Mouse (Mus musculus) limb, embryonic 11.5 days (tissue): Measurements from ENCODE around the gene Gm8947. TPM values are rescaled to one million over a fixed set of nuclear protein-coding genes. Genes with fewer than 3 reads are reported as not detected.
"Not testable (repeated sequence)": the region's sequence is repeated elsewhere in the genome, so short reads cannot be mapped to it uniquely, and the experiment has no call there.

ENCODE experiments used
- ATAC-seq: fragments of 200-750 bp; cut with Nextera tagmentation; 2 replicates; pipeline ENCODE4 v1.8.0; 2017; ENCODE audit warnings: low read depth; ENCODE audit not compliant: insufficient number of reproducible peaks, low FRiP score, low TSS enrichment
- DNase-seq: peaks from one replicate; pipeline ENCODE4 v3.0.0-alpha.2; 2015; ENCODE audit warnings: low spot score
- H3K27ac ChIP-seq: fragments of 300-500 bp; sonication (generic); replicated peaks from 2 replicates; pipeline ENCODE4 v1.5.1; 2014; ENCODE audit warnings: low read depth, mild to moderate bottlenecking, low read length
- H3K27me3 ChIP-seq: fragments of 300-500 bp; sonication (generic); 2 replicates; pipeline ENCODE4 v1.6.1; 2014; ENCODE audit warnings: mild to moderate bottlenecking, low read length, mixed read lengths; ENCODE audit not compliant: control insufficient read depth, insufficient read depth
- H3K36me3 ChIP-seq: fragments of 300-500 bp; sonication (generic); 2 replicates; pipeline ENCODE4 v1.6.1; 2014; ENCODE audit warnings: mild to moderate bottlenecking, low read length, moderate library complexity, mixed read lengths; ENCODE audit not compliant: control insufficient read depth, insufficient read depth
- H3K4me1 ChIP-seq: fragments of 300-500 bp; sonication (generic); 2 replicates; pipeline ENCODE4 v1.6.1; 2014; ENCODE audit warnings: low read length, mixed read lengths; ENCODE audit not compliant: control insufficient read depth, insufficient read depth
- H3K4me2 ChIP-seq: fragments of 300-500 bp; sonication (generic); 2 replicates; pipeline ENCODE4 v1.6.1; 2014; ENCODE audit warnings: low read depth, mild to moderate bottlenecking, moderate library complexity; ENCODE audit not compliant: severe bottlenecking
- H3K4me3 ChIP-seq: fragments of 300-500 bp; sonication (generic); 2 replicates; pipeline ENCODE4 v1.5.1; 2014; ENCODE audit warnings: low read depth, low read length
- H3K9ac ChIP-seq: fragments of 300-500 bp; sonication (generic); 2 replicates; pipeline ENCODE4 v1.6.1; 2014; ENCODE audit warnings: mild to moderate bottlenecking, low read length
- H3K9me3 ChIP-seq: fragments of 300-500 bp; sonication (generic); 2 replicates; pipeline ENCODE4 v1.6.1; 2016; ENCODE audit warnings: low read length; ENCODE audit not compliant: control insufficient read depth
- WGBS: fragments of 180-500 bp; shearing (Covaris S2); extraction: QIAGEN DNeasy Blood & Tissue Kit; methylation state at CpG from one replicate; pipeline ENCODE4 v1.1.7; 2014; 5-methylcytosine and 5-hydroxymethylcytosine counted together
- polyA plus RNA-seq: library from polyadenylated mRNA; unstranded; fragments of >200 nt; fragmentation: Nextera tagmentation; extraction: Ambion mirVana; gene quantifications from 2 replicates; pipeline ENCODE4 v1.2.1, GENCODE M21; 2014

Gene Gm8947
- 0.24 and 0.38 TPM in 2 replicates for polyA plus RNA-seq

- not testable (repeated sequence) for H3K4me1 ChIP-seq, H3K36me3 ChIP-seq, DNase-seq, ATAC-seq, H3K4me2 ChIP-seq, H3K27me3 ChIP-seq, H3K9me3 ChIP-seq, H3K4me3 ChIP-seq, H3K9ac ChIP-seq, H3K27ac ChIP-seq
- no CpG with 5 or more reads among the region's 7 CpGs for WGBS
These were observed at the start of gene Gm8947 for GRCm38 (mm10) chr1:151192075-151192474. TSS of gene Gm8947 (plus strand) at chr1:151192376.

- no peak for DNase-seq
- no peak overlapping the region for H3K4me3 ChIP-seq
- H3K27ac ChIP-seq, result no peak overlapping the region
- 61% methylated on average over 6 of the region's 6 CpGs for WGBS
- no peaks in the 10 kb centered on the region for H3K9me3 ChIP-seq
- ATAC-seq, result no peak
- H3K9ac ChIP-seq, result no peak overlapping the region
- no peak overlapping the region for H3K4me2 ChIP-seq
- H3K4me1 ChIP-seq, result 0 out of 2 replicates have a peak, but pooled peaks cover 3% of the 10 kb centered on the region
- H3K27me3 ChIP-seq, result no peaks in the 10 kb centered on the region
- no peaks in the 10 kb centered on the region for H3K36me3 ChIP-seq
These were observed 47.6 kb upstream of the Gm8947 start for GRCm38 (mm10) chr1:151144471-151145146.

- Histone ChIP-seq H3K4me3 (no peak overlapping the region), H3K27me3 (no peaks in the 10 kb centered on the region), H3K36me3 (no peaks in the 10 kb centered on the region), H3K4me1 (no peaks in the 10 kb centered on the region), H3K4me2 (no peak overlapping the region), H3K9me3 (no peaks in the 10 kb centered on the region), H3K9ac (no peak overlapping the region), H3K27ac (no peak overlapping the region)
- ATAC-seq (no peak), DNase-seq (no peak)
These were observed 44.4 kb upstream of the Gm8947 start for GRCm38 (mm10) chr1:151147801-151148200.

GRCm38 (mm10) chr1:151150211-151150610 lies 42.0 kb upstream of the Gm8947 start:
- no peak for ATAC-seq
- WGBS, result 90% methylated on average over 7 of the region's 7 CpGs
- H3K9ac ChIP-seq, result no peak overlapping the region
- no peak overlapping the region for H3K4me3 ChIP-seq
- H3K9me3 ChIP-seq, result no peaks in the 10 kb centered on the region
- DNase-seq, result no peak
- H3K27me3 ChIP-seq, result no peaks in the 10 kb centered on the region
- H3K27ac ChIP-seq, result no peak overlapping the region
- H3K36me3 ChIP-seq, result no peaks in the 10 kb centered on the region
- no peak overlapping the region for H3K4me2 ChIP-seq
- H3K4me1 ChIP-seq, result no peaks in the 10 kb centered on the region

- no peaks in the 10 kb centered on the region for H3K9me3 ChIP-seq
- no peak overlapping the region for H3K9ac ChIP-seq
- H3K4me1 ChIP-seq, result no peaks in the 10 kb centered on the region
- H3K36me3 ChIP-seq, result no peaks in the 10 kb centered on the region
- no peak overlapping the region for H3K27ac ChIP-seq
- no peaks in the 10 kb centered on the region for H3K27me3 ChIP-seq
- ATAC-seq (no peak), DNase-seq (no peak)
- no peak overlapping the region for H3K4me3 ChIP-seq
- H3K4me2 ChIP-seq, result no peak overlapping the region
- whole genome bisulfite sequencing, result 82% methylated on average over 2 of the region's 2 CpGs
These were observed 41.1 kb upstream of the Gm8947 start for GRCm38 (mm10) chr1:151151089-151151488.

- no peaks in the 10 kb centered on the region for H3K27me3 ChIP-seq
- no peaks in the 10 kb centered on the region for H3K36me3 ChIP-seq
- no peak overlapping the region for H3K4me2 ChIP-seq
- no peak overlapping the region for H3K9ac ChIP-seq
- no peak overlapping the region for H3K4me3 ChIP-seq
- H3K27ac ChIP-seq, result no peak overlapping the region
- no peaks in the 10 kb centered on the region for H3K4me1 ChIP-seq
- H3K9me3 ChIP-seq, result no peaks in the 10 kb centered on the region
- 90% methylated on average over 6 of the region's 6 CpGs for WGBS
- ATAC-seq, result no peak
- no peak for DNase-seq
These were observed 39.0 kb upstream of the Gm8947 start for GRCm38 (mm10) chr1:151153056-151153652.

GRCm38 (mm10) chr1:151154131-151154530 lies 38.0 kb upstream of the Gm8947 start:
- H3K36me3 ChIP-seq, H3K4me1 ChIP-seq, DNase-seq, H3K27me3 ChIP-seq, H3K9me3 ChIP-seq, H3K27ac ChIP-seq, ATAC-seq, H3K4me2 ChIP-seq, H3K4me3 ChIP-seq, H3K9ac ChIP-seq: not testable (repeated sequence)
- WGBS, result 91% methylated on average over 9 of the region's 9 CpGs

GRCm38 (mm10) chr1:151156129-151156528 lies 36.0 kb upstream of the Gm8947 start:
- WGBS, result 93% methylated on average over 3 of the region's 3 CpGs
- DNase-seq (no peak), ATAC-seq (no peak)
- no peaks in the 10 kb centered on the region for H3K36me3 ChIP-seq
- H3K27me3 ChIP-seq, result no peaks in the 10 kb centered on the region
- H3K4me2 ChIP-seq, result no peak overlapping the region
- no peak overlapping the region for H3K4me3 ChIP-seq
- H3K9ac ChIP-seq, result no peak overlapping the region
- H3K27ac ChIP-seq, result no peak overlapping the region
- H3K9me3 ChIP-seq, result no peaks in the 10 kb centered on the region
- no peaks in the 10 kb centered on the region for H3K4me1 ChIP-seq
